Mouse (Mus musculus) left cerebral cortex, adult 8-10 months (tissue): ENCODE measurements at regions not wholly inside any gene's neighbourhood (a gene's known extent, or its start where the extent isn't known, plus 50 kb on each side); places are given as distances from the start of the nearest gene placed in this dataset.

Source experiments
- DNase-seq, 2 experiments: peaks; one replicate each; pipeline ENCODE4 v3.0.0; 2022; ENCODE audit warnings: low spot score in 2 of 2

DNA sequence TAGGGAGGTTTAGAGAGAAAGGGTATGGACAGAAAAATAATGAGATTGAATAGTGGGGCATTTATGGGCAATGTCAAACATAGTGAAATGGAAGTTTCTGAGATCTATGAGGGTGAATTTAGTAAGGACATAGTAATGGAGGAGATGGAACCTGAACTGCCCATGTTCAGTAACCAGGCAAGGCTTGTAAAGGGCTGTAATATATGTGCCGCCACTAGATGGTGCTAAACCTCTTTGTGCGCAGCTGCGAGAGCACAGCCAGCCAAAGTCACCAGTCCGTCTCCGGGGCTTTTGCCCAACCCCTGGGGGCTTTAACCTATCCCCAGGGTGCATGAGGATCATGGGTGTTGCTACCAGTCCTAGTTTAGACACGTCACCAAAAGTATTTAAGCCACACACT is 77.7 kb upstream of the Vmn2r25 start:
- peak in 1 of 2 experiments; percentile 30 for DNase-seq

DNA sequence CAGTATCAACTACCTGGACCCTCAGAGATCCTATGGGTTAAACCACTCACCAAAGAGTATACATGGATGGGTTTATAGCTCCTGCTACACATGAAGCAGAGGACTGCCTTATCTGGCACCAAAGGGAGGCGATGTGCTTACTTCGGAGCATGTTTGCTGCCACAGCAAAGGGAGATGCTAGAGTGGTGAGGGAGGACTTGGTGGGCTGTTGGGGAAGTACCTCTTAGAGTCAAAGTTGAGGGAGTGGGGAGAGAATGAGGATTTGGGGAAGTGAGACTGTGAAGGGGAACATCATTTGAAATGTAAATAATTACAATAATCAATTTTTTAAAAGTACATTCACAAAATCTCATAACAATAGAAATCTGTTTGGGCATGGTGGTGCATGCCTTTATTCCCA is 84.7 kb upstream of the Vmn2r25 start:
- no peak for DNase-seq

DNA sequence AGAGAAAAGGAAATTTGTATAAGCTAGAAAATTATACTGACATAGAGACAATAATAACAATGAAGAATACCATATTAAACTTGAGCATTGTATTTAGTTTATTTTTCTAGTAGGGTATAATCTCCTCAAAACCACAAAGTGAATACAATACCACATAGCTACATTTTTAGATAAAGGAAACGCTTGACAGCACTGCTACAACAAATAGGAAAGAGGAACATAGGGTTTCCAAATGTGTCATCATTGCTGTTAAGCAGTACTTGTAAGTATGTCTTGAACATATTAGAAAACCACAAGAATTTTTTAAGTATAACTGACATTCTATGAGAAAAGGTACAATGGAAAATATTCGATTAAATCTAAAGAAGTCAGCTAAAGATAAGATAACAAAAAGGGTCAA is 63.0 kb upstream of the Vmn2r26 start:
- DNase-seq: no peak

DNA sequence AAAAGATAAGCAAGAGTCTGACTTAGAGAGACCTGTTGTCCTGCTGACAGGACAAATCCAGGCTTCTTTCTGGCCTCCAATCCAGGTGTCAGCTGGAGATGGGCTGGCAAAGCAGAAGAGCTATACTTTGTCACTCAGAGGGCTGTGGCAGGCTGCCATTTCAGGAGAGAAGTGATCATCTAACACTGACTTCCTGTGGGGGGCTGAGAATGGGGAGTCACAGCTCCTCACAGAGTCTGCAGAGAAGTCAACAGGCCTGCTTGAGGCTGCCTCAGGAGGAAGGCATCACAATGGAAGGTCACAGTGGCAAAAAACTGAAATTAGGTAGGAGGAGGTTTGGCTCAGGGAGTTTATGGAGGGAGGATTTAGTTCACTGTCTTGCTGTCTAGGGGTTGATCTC is 53.2 kb upstream of the Vmn2r26 start:
- no peak for DNase-seq
